Mouse (Mus musculus) liver, embryonic 14.5 days (tissue): Measurements from ENCODE around the gene Clca1.

Experiments
- CTCF ChIP-seq: IDR thresholded peaks from 2 replicates; pipeline ENCODE4 v1.5.1; 2016; ENCODE audit warnings: antibody characterized with exemption, low read depth, control low read depth
- EP300 ChIP-seq: IDR thresholded peaks from 2 replicates; pipeline ENCODE4 v1.6.1; 2016; ENCODE audit warnings: antibody characterized with exemption, low read depth

GRCm38 (mm10) chr3:144980551-144980950 lies 52.0 kb downstream of the Clca1 start:
- TF ChIP-seq CTCF (no peak), EP300 (no peak)
